Mouse (Mus musculus): ENCODE measurements around the gene Ccdc105.

The Ccdc105 gene

DNA sequence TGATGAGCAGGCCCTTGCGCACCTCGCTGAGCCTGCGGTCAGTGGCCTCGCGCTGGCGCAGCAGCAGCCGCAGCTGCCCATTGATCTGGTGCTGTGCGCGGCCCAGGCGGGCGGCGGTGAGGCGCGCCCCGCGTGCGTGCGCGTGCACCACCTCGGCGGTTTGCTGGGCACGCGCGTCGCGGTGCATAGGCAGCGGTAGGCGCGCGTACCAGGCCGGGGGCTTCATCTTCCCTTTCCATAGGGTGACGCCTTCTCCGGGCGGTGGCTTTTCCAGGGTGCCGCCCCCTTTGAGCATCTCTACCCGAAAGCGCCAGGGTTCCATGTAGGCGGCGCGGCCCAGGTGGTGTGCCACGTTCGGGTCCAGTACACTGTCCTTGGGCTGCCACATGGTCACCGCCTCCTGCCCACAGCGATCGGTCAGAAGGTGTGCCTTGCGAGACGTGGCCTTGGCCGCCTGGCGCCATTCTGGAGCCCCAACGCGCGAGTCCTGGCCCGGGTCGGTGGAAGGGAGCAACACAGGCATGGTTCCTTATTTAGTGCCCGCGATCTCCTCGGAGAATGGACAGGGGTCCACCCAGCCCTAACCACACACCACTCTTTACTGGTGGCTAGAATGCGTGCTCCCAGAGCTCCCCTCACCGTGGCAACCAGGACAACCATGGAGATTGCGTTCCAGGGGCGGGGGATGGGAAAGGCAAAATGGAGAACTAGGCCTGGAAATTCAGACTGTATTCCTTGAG is at the start of gene Ccdc105:
Gene Ccdc105 (minus strand): TSS at position 614 of the 740 bp plus-strand sequence.
- in situ Hi-C loops (cut with MboI, MseI), result no loop called here

DNA sequence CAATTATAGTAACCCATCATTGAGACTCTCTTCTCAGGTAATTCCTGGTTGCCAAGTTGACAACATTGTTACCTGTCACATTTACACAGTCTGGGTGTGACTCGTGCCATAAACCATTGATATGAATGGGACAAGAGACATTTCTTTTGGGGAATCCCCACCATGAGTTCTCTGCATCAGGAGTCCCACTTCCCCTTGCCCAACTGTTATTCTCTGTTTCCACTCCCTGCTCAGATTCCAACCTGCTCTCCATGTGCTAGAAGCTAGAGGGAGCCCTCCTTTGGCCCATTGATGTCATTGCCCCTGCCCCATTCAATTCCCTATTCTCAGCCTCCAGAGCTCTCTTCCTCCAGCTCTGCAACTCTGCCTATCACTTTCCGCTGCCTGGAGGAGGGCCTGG is 48.6 kb upstream of the Ccdc105 start:
- in situ Hi-C loops (cut with MboI, MseI), result no loop called here

DNA sequence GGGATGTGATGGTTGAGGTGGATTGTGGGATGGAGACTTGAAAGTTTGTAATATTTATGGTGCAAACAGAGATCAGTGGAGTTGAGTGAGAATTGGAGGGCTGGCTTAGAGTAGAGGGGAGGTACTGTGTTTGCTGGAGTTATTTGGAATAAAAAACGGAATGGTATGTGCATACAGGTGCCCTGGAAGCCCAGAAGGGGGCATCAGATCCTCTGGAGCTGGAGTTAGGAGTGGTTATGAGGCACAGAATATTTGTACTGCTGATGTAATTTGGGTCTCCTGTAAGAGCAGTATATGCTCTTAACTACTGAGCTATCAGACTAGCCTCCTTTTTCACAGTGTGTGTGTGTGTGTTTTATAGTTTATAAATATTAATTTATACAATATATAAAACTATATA is 37.7 kb upstream of the Ccdc105 start:
- in situ Hi-C loops (cut with MboI, MseI), result no loop called here

DNA sequence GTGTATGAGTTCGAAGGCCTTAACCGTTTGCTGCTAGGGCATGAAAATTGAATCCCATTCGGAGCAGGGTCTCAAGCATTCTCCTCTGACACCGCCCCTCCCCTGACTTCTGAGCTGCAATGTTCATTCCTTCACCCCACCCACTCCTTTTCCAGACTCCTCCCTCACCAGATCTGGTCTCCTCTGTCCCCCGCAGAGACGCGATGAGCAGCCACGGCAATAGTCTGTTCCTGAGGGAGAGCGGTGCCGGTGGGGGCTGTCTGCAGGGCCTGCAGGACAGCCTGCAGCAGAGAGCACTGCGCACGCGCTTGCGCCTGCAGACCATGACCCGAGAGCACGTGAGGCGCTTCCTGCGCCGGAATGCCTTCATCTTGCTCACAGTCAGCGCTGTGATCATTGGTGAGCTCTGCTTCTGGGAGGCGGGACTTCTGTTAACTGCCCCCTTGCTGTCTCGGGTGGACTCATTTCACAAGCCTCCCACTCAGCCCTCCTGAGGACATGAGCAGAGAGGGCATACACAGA is 34.8 kb upstream of the Ccdc105 start:
- in situ Hi-C loops (cut with MboI, MseI), result no loop called here

DNA sequence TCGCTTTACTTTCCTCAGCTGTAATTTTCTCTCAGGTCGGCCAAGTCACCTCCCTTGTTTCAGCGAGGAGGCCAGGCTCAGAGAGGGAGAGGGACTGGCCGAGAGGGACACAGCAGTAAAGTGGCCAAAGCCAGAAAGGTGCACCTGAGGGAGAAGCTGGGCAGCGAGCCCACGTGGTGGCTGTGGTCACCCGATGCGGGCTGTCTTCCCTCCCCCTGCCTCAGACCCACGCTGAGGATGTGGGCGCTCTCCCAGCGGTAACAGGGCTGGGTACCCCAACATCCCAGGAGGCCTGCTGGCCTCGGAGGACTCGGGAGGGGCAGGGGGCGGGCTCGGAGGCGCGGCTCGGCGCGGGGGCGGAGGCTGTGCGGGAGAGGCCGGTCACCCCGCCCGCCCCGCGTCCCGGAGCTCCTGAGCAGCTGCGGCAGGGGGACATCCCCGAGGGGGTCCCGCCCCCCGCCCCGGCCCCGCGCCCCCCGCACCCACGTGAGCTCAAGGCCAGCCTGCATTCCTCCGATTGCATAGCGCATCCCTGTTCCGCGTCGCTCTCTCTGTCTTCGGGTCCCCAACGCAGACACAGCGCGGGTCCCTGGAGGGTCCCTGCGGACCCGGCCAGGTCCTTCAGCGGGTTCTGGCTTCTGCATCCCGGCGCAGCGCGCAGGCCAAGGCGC is 27.3 kb upstream of the Ccdc105 start, which contains the start of gene Slc1a6:
Gene Slc1a6 (plus strand): TSS at position 516 of the 671 bp plus-strand sequence.
- in situ Hi-C loops (cut with MboI, MseI), result no loop called here

DNA sequence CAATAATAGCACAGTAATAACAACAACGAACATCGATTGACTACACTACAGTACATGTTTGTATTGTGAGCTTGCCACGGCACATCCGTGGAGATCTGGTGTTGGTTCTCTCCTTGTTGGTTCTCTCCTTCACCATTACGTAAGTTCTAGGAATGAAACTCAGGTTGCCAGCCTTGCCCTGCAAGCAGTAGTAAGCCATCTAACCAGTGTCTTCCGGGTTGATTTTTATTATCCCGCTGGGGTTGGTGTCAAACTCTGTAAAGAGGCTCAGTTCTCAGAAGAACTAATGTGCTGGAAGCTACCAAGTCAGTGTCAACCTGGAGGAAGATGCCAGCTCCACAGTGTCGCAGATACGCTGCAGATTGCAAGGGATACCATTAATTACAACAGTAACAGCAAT is 26.7 kb upstream of the Ccdc105 start:
- in situ Hi-C loops (cut with MboI, MseI), result no loop called here

DNA sequence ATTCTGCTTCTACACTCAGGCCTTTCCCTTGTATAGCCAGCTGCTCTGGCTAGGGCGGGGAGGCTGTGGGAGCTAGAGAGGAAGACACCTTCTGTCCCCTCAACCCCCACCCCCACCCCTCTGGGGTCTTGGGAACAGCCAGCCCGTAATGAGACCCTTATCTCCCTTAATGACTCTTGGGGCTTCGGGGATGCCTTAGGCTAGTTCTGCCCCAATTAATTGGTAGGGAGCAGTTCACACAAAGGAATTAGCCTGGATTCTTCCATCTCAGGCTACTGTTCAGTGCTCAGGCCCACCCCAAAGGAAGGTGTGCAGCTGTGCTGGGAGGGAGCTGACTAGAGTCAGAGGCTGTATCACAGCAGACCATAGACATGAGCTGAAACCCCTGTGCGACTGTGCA is 23.0 kb upstream of the Ccdc105 start:
- in situ Hi-C loops (cut with MboI, MseI), result no loop called here

DNA sequence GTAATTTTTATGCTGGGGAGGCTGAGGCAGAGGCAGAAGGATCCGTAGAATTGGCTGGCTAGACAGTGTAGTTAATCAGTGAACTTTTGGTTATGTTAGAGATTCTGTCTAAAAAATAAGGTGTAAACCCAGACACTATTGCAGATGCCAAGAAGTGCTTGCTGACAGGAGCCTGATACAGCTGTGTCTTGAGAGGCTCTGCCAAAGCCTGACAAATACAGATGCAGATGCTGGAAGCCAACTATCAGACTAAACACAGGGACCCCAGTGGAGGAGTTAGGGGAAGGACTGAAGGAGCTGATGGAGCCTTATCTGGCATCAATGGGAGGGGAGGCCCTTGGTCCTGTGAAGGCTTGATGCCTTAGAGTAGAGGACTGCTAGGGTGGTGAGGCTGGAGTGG is 12.7 kb upstream of the Ccdc105 start:
- in situ Hi-C loops (cut with MboI, MseI), result no loop called here

DNA sequence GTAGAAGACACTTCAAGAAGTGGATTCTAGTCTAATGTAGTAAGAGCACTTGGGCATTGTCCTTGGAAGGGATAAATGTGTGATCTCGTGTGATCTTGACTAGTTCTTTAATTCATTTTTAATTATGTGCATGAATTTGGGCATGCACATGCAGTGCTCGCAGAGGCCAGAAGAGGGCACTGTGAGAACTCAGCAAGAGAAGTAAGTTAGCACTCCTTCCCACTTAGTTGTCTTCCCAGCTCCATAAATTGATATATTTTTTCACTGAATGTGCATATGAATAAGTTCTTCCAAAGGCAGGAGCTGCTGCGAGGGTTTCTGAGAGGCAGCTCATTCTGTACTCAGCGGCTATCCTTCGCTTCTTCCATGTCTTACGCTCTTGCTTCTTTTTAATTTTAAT is 3.2 kb upstream of the Ccdc105 start:
- in situ Hi-C loops (cut with MboI, MseI), result loop anchor here (5.0 kb wide), 1 partner anchor 361 kb away; no protein-coding TSS in a partner anchor

DNA sequence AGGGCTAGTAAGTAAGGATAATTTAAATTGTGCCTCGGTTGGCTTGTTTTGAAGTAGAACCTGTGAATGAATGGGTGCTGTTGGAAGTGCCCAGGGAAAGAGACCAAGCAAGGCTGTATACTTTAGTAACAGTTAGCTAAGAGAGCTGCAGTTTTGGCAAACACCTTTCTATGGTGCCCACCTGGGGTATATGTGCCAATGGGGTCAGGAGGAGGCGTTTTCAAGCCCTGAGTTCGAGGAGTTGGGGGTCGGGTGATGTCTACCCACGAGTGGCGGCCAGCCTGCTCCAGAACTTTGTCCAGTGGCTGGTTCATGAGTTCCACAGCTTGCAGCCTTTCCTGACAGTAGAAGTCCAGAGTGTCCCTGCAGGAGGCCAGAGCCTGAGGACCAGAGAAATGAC is 3.9 kb downstream of the Ccdc105 start:
- in situ Hi-C loops (cut with MboI, MseI), result no loop called here

DNA sequence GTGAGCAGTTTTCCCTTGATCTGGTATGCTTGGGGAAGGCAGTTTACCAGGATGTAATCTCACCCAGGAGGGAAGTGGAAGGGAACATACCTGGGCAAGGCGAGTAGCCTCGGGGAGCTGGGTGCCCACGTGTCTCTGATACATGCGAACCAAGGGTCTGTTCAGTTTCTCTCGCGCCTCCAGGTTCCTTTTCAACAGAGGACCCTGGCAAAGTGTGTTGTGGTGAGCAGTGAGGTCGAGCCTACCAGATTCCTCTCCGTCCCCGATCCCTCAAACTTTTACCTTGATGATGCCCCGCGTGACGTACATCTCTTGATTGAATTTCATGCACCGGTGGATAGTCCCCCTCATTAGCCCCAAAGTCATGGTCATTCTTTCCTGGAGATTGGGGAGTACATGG is 4.7 kb downstream of the Ccdc105 start:
- in situ Hi-C loops (cut with MboI, MseI), result no loop called here

DNA sequence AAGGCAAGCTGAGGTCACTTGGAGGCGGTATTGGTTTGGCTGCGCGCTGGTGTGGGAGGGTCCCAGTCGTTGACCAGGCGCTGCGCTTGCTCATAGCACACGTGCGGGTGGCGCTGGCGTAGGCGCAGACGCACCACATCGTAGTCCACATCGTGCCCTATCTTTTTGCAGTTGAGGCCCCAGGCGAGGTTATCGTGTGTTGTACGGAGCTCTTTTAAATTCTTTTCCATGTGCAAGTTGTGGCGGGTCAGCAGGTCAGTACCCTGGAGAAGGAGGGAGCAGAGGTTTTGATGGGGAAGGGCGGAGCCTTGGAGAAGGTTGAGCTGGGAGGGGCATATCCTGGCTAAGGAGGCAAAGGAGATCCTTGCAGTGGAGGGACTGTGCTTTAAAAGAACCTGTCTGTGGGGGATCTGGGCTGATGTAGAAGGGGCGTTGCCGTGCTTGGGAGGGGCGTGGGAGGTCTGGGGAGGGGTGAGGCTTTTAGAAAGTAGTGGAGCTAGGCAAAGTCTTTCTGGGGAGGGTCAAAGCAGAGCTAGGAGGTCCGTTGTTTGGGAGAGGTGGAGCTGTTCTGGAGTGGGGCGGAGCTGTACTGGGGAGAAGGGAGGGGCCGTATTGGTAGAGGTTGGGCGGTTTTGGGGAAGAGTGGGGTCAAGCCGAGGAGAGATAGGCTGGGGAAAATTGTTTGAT is 5.7 kb downstream of the Ccdc105 start:
- in situ Hi-C loops (cut with MboI, MseI), result no loop called here

DNA sequence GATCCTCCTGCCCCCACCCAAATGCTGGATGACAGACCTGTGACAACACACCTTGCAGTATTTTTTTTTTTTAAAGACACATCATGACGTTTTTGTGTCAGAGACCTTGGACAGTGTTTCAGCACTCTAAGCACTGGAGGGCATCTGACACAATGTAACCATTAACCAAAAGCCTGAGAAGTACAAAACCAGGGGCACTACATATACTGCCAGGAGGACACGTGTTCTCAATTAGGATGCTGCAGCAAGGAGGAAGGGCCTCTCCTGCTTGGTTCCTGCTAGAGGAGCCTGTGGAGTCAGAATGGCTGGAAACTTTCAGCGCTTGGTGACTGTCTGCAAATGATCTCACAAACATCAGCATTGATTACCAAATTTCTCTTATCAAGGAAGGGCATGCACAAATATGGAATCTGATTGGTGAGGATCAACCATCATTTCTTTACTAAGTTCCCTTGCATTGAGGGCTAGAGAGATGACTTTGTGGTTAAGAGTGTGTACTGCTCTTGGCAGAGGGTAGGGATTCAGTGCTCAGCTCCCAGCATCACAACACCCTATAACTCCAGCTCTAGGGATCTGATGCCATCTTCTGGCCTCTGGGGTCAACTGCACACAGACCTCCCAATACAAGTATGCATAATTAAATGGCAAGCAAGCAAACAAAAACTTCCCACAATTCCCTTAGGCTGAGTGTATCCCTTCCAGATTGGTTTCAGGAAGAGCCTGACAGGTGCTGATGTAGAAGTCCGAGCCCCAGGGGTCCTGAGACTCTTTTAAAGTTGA is 7.2 kb downstream of the Ccdc105 start:
- in situ Hi-C loops (cut with MboI, MseI), result no loop called here

DNA sequence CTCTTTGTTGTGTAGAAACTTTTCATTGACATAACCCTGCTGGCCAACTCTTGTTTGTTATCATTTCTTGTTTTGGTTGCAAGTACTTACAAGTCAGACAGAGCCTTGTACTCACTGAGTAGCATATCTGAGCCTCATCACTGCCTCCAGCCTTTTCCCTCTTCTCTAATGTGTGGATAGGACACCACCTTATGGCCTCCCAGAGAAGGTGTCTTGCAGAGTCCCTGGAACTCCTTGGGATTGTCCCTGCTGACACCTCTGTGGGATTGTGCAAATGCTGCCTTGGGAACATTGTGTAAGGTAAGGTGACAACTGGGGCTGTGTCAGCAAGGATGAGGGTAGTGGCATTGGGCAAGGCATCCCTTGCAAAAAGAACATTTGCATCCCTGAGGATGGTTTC is 9.1 kb downstream of the Ccdc105 start:
- in situ Hi-C loops (cut with MboI, MseI), result no loop called here

DNA sequence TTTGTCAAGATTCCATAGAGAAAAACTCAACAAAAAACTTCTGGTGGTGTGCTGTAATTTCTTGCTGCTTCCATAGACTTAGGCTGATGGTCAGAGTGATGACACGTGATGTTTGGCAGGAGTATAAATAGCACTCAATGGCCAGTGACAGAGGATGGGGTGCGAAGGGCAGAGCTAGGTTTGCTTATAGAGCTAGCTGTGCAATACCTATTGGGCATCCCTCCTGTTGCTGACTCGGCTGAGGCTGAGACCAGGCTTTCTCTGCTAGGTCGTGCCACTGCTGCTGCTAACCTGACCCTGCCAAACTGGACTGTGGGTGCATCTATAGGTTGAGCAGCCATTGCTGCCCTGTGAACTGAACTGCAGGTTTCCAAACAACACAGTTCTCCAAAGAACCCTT is 13.0 kb downstream of the Ccdc105 start:
- in situ Hi-C loops (cut with MboI, MseI), result no loop called here

DNA sequence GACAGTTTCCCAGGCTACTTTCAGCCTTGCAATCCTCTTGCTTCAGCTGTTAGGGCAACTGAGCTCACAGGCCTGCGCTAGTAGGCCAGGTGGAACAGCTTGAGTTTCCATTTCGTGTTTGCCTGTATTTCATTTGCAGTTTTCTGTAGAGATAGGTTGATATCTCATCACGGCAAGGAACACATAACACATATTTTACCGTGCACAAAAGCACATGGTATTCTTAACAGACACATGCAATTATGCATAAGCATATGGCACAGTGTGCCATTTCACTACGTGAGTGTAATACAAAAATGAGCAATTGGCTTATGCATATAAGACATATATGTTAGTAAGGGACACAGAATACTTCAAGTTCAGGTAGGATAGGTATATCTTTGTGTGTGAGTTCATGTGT is 25.0 kb downstream of the Ccdc105 start:
- in situ Hi-C loops (cut with MboI, MseI), result no loop called here

DNA sequence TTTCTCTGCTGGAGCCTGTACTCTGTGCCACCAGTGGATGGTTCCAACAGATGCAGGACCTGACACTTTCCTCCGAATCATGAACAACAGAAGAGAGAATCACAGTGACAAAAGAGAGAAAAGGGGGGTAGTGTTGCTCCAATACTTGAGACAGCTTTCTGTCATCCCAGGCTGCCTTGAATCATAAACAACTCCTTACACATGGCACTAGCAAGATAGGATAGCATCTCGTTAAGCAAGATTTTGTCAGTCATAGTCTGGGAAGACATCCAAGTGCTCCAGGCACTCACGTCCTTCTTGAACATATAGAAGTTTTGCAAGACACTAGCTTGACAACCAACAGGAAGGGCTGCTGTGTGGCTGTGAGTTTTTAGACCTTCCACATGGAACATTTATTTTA is 25.8 kb downstream of the Ccdc105 start:
- in situ Hi-C loops (cut with MboI, MseI), result no loop called here

DNA sequence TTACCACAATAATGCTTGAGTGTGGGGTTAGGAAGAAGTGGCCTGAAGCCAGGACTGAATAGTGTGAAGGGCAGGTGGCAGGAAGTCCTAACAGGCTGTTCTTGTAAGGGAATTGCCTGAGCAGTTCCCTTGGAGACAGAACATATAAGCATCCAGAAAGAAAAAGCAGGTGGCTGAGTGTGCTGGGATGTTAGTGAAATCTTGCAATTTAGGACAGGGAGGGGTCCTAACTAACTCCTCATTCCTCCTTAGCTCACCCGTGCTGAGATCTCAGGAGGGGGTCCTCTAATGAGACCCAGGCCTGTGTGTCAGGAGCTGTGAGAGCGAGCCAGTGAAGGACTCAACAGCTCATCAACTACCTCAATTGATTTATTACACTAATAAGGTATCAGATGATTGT is 29.4 kb downstream of the Ccdc105 start:
- in situ Hi-C loops (cut with MboI, MseI), result no loop called here

DNA sequence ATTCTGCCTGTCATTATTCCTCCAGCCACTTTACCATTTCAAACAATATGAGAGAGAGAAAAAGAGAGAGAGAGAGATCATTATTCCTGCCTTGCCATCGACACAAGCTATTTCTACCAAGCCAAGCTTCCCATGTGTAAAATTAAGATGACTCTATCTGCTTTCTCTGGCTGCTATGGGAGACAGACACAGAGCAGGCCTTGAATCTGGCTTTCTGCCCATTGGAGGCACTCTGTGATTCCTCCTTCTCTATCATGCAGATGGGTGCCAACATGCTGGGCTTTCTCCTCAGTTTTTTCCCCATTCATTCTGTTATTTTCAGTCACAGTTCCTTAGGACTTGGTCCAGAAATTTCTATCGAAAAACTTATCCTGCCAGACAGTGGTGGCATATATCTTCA is 30.2 kb downstream of the Ccdc105 start:
- in situ Hi-C loops (cut with MboI, MseI), result no loop called here

DNA sequence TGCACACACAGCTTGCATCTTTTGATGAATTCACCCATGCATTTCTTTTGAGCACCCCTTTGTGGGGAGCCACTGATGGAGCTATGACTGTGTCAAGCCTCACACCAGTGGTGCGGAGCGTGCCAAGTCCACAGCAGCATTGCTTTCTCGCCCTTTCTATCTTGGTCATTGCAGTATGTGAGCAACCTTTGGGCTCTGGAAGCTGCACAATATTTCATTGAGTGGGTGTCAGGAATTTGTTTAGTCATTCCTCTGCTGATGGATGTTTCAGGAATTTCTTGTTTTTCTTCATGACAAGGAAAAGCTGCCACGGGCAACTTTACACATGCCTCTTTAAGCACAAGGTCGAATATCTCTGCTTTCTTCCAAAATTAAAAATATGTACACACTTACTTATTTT is 30.8 kb downstream of the Ccdc105 start:
- in situ Hi-C loops (cut with MboI, MseI), result no loop called here

DNA sequence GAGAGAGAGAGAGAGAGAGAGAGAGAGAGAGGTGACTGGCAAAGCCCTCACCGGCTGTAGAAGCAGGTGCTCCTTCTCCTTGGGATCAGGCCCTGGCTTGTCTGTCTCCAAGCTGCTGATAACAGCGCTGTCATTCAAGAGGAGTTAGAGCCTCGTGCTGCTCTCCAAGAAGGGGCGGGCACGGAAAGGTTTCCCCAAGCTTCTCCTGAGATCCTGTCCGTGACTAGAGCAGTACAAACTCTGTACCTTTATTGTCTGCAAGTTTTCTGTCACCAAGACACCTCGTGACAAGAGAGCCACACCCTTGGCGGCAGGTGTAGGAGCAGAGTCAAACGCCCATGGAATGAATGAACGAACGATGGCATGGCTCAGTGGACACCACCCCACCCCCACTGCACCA is 34.8 kb downstream of the Ccdc105 start, which contains the start of gene Casp14:
Gene Casp14 (minus strand): TSS at position 239 of the 400 bp plus-strand sequence.
- in situ Hi-C loops (cut with MboI, MseI), result no loop called here

DNA sequence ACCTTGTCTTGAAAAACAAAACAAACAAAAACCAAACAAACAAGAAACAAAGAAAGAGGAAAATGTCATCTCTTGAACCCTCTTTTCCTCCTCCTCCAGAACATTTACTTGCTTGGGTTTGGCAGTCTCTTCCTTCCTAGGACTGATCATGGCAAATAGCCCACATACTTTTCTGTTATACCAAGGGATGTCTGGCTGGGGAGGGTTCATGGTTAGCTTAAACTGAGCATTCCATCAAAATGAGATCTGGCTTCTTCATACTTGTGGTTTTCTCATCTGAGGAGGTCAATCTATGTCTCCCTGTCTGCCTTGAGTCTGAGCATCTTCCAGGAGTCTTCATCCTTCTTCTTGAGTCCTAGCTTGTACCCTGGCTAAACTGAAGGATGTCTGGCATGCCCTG is 36.6 kb downstream of the Ccdc105 start:
- in situ Hi-C loops (cut with MboI, MseI), result no loop called here

All from regulatory T cell (primary cell).